ENCODE assay signal across 7 mouse cellular contexts in the genomic region with DNA sequence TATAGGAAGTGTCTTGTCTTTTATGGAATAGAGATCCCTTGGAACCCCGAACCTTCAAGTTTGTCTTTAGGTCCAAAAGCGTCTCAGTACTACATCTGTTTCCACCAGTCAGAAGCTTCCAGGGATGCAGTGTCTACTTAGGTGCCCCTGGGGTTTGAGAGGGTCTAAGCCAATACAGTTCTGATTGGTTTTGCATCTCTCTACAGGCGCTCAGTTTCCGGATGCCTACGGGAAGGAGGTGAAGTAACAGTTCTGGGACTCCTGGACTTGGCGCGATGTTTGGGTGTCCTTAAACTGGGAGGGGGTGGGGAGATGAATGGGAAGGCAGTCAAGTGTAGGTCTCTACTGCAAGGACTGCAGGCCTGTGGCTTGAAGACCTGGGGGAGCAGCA. TPM values are rescaled to one million over a fixed set of nuclear protein-coding genes. Genes with fewer than 3 reads are reported as not detected.
A peak's percentile ranks its signal among the peaks of the same experiment; 100 is the strongest.
DNase-seq lines count a peak whose midpoint lies in the region; ATAC-seq and TF ChIP-seq lines count a peak whose summit lies in the region.

No protein-coding gene starts in this region.

- no peak for TF ChIP-seq POLR2A in thymus, adult 2 months (IDR thresholded peaks at IDR 0.05; ENCODE audit: control insufficient read depth, extremely low read depth, insufficient read depth, low read length, poor library complexity)

- no peak overlapping the region for H3K27ac ChIP-seq in thymus, adult 2 months (ENCODE audit: control insufficient read depth, insufficient read depth, low read length)
- H3K27ac ChIP-seq in limb, embryonic 13.5 days, result peak overlapping the region; percentile 93
- H3K27ac ChIP-seq in neural tube, embryonic 13.5 days (replicated peaks), result peak overlapping the region; percentile 98

- H3K27me3 ChIP-seq in thymus, adult 2 months (ENCODE audit: control insufficient read depth, insufficient read depth, low read length), result no peaks in the 10 kb centered on the region
- peaks cover 20% of the 10 kb centered on the region; the same call in 1 of the 2 replicates for H3K27me3 ChIP-seq in limb, embryonic 13.5 days
- no peaks in the 10 kb centered on the region for H3K27me3 ChIP-seq in neural tube, embryonic 13.5 days

- DNase-seq in thymus, adult 2 months, result no peak
- DNase-seq in thymus, adult 18-20 months, result no peak
- no peak for DNase-seq in retina, embryonic 14.5 days (ENCODE audit: low spot score)
- DNase-seq in yolk sac, embryonic 10.5 days (ENCODE audit: low spot score), result no peak

- peak overlapping the region; percentile 93 for H3K4me2 ChIP-seq in limb, embryonic 13.5 days (replicated peaks)
- peak overlapping the region; percentile 99 for H3K4me2 ChIP-seq in neural tube, embryonic 13.5 days

- H3K4me3 ChIP-seq in thymus, adult 2 months (ENCODE audit: control insufficient read depth, insufficient read depth, low read length), result peak overlapping the region; percentile 53
- H3K4me3 ChIP-seq in limb, embryonic 13.5 days, result peak overlapping the region; percentile 81
- peak overlapping the region; percentile 93 for H3K4me3 ChIP-seq in neural tube, embryonic 13.5 days

- peaks cover 24% of the 10 kb centered on the region for H3K4me1 ChIP-seq in thymus, adult 2 months (replicated peaks; ENCODE audit: control insufficient read depth, insufficient read depth, low read length)
- H3K4me1 ChIP-seq in limb, embryonic 13.5 days, result peaks cover 41% of the 10 kb centered on the region
- peaks cover 34% of the 10 kb centered on the region for H3K4me1 ChIP-seq in neural tube, embryonic 13.5 days (replicated peaks)

- H3K36me3 ChIP-seq in thymus, adult 2 months (ENCODE audit: control insufficient read depth, insufficient read depth, low read length), result no peaks in the 10 kb centered on the region
- H3K36me3 ChIP-seq in limb, embryonic 13.5 days, result 0 out of 2 replicates have a peak, but pooled peaks cover 2% of the 10 kb centered on the region
- H3K36me3 ChIP-seq in neural tube, embryonic 13.5 days, result peaks cover under 1% of the 10 kb centered on the region

- peak; percentile 16 for ATAC-seq in erythroblast, adult 5-6 weeks (replicated peaks; ENCODE audit: low FRiP score, poor library complexity, severe bottlenecking)
- no peak for ATAC-seq in limb, embryonic 13.5 days (ENCODE audit: low FRiP score, low read depth)
- 0 out of 2 replicates have a peak, but pooled peaks have one; percentile 2 for ATAC-seq in neural tube, embryonic 13.5 days (ENCODE audit: low read depth)

- H3K9ac ChIP-seq in limb, embryonic 13.5 days, result peak overlapping the region; percentile 75
- H3K9ac ChIP-seq in neural tube, embryonic 13.5 days, result peak overlapping the region; percentile 71

- H3K9me3 ChIP-seq in limb, embryonic 13.5 days, result no peaks in the 10 kb centered on the region
- no peaks in the 10 kb centered on the region for H3K9me3 ChIP-seq in neural tube, embryonic 13.5 days

- no peak for TF ChIP-seq CTCF in thymus, adult 2 months (IDR thresholded peaks at IDR 0.05; ENCODE audit: borderline replicate concordance, control insufficient read depth, extremely low read depth, insufficient read depth, low read length, poor library complexity)

- WGBS in thymus, adult 2 months, result 1% methylated on average over 7 of the region's 7 CpGs
- WGBS in limb, embryonic 13.5 days, result 2% methylated on average over 7 of the region's 7 CpGs
- WGBS in neural tube, embryonic 13.5 days, result 2% methylated on average over 7 of the region's 7 CpGs

RNA-seq across cellular contexts. Expression of gene Tmem256, which starts 0.4 kb away (rescaled TPM):
- polyA plus RNA-seq in thymus, adult 2 months (2012; rRNA removed), result 160 and 224 TPM in 2 replicates
- total RNA-seq in erythroblast, adult 5-6 weeks (2015; ENCODE audit: low replicate concordance), result 142 and 218 TPM in 2 replicates
- 57.1 and 181 TPM in 2 replicates for total RNA-seq in erythroblast, adult 5-6 weeks (2017; ENCODE audit: low replicate concordance)
- polyA plus RNA-seq in limb, embryonic 13.5 days (2015; fragmentation: Nextera tagmentation; extraction: Ambion mirVana), result 368 and 376 TPM in 2 replicates
- 321 and 416 TPM in 2 replicates for polyA plus RNA-seq in neural tube, embryonic 13.5 days (2015; fragmentation: Nextera tagmentation; extraction: Ambion mirVana)

RNA-seq across cellular contexts. Expression of gene Nlgn2, which starts 1.1 kb away (rescaled TPM):
- polyA plus RNA-seq in thymus, adult 2 months (2012; rRNA removed), result 14.4 and 15.3 TPM in 2 replicates
- total RNA-seq in erythroblast, adult 5-6 weeks (2015; ENCODE audit: low replicate concordance), result 0.19 and 0.42 TPM in 2 replicates
- total RNA-seq in erythroblast, adult 5-6 weeks (2017; ENCODE audit: low replicate concordance), result 0.28 and 1.1 TPM in 2 replicates
- polyA plus RNA-seq in limb, embryonic 13.5 days (2015; fragmentation: Nextera tagmentation; extraction: Ambion mirVana), result 11.5 and 11.8 TPM in 2 replicates
- polyA plus RNA-seq in neural tube, embryonic 13.5 days (2015; fragmentation: Nextera tagmentation; extraction: Ambion mirVana), result 17.1 and 18.1 TPM in 2 replicates

RNA-seq across cellular contexts. Expression of gene Plscr3, which starts 7.5 kb away (rescaled TPM):
- polyA plus RNA-seq in thymus, adult 2 months (2012; rRNA removed), result 132 and 142 TPM in 2 replicates
- total RNA-seq in erythroblast, adult 5-6 weeks (2015; ENCODE audit: low replicate concordance), result 12.5 and 17.6 TPM in 2 replicates
- total RNA-seq in erythroblast, adult 5-6 weeks (2017; ENCODE audit: low replicate concordance), result 5.9 and 11.4 TPM in 2 replicates
- 135 and 140 TPM in 2 replicates for polyA plus RNA-seq in limb, embryonic 13.5 days (2015; fragmentation: Nextera tagmentation; extraction: Ambion mirVana)
- 62.5 and 65.6 TPM in 2 replicates for polyA plus RNA-seq in neural tube, embryonic 13.5 days (2015; fragmentation: Nextera tagmentation; extraction: Ambion mirVana)

RNA-seq across cellular contexts. Expression of gene Spem1, which starts 16.7 kb away (rescaled TPM):
- 0.20 and 0.61 TPM in 2 replicates for polyA plus RNA-seq in thymus, adult 2 months (2012; rRNA removed)
- not detected in 2 replicates for total RNA-seq in erythroblast, adult 5-6 weeks (2015; ENCODE audit: low replicate concordance)
- total RNA-seq in erythroblast, adult 5-6 weeks (2017; ENCODE audit: low replicate concordance), result not detected in 2 replicates
- polyA plus RNA-seq in limb, embryonic 13.5 days (2015; fragmentation: Nextera tagmentation; extraction: Ambion mirVana), result 0.18 and 0.24 TPM in 2 replicates
- 0.43 and 0.98 TPM in 2 replicates for polyA plus RNA-seq in neural tube, embryonic 13.5 days (2015; fragmentation: Nextera tagmentation; extraction: Ambion mirVana)

RNA-seq across cellular contexts. Expression of gene Tnk1, which starts 19.8 kb away (rescaled TPM):
- 2.6 and 3.1 TPM in 2 replicates for polyA plus RNA-seq in thymus, adult 2 months (2012; rRNA removed)
- total RNA-seq in erythroblast, adult 5-6 weeks (2015; ENCODE audit: low replicate concordance), result 15.5 and 19.6 TPM in 2 replicates
- 8.3 and 13.8 TPM in 2 replicates for total RNA-seq in erythroblast, adult 5-6 weeks (2017; ENCODE audit: low replicate concordance)
- polyA plus RNA-seq in limb, embryonic 13.5 days (2015; fragmentation: Nextera tagmentation; extraction: Ambion mirVana), result 1.9 and 2.0 TPM in 2 replicates
- polyA plus RNA-seq in neural tube, embryonic 13.5 days (2015; fragmentation: Nextera tagmentation; extraction: Ambion mirVana), result 0.29 and 0.51 TPM in 2 replicates
